Mouse (Mus musculus) monocyte, adult 5-6 weeks (primary cell): ENCODE data around the gene Pigw. TPM values are rescaled to one million over a fixed set of nuclear protein-coding genes. Genes with fewer than 3 reads are reported as not detected.
A peak's percentile ranks its signal among the peaks of the same experiment; 100 is the strongest.

Experiments used
- ATAC-seq: fragments of 153-309, 156-312 bp; replicated peaks from 2 replicates; pipeline ENCODE4 v1.8.0; 2017; ENCODE audit warnings: mild to moderate bottlenecking; ENCODE audit not compliant: low TSS enrichment, insufficient number of reproducible peaks, severe bottlenecking, poor library complexity, low FRiP score
- total RNA-seq: library from RNA; stranded (forward); fragments of 200-1000, 200-491, 200-594 nt; gene quantifications from 3 replicates; pipeline ENCODE4 v1.2.3, GENCODE M21; 2017

The Pigw gene
- 3.2 to 5.0 TPM (median 4.7 TPM) in 3 replicates for total RNA-seq

- peak; percentile 72 for ATAC-seq
Observed at GRCm38 (mm10) chr11:84879772-84880464, at the start of gene Pigw, which contains the start of gene Myo19. Pigw (minus strand) TSS chr11:84880285. Myo19 (plus strand) TSS chr11:84880148.

GRCm38 (mm10) chr11:84920981-84921380, 40.9 kb upstream of the Pigw start:
- no peak for ATAC-seq

- ATAC-seq = no peak
Observed at GRCm38 (mm10) chr11:84919951-84920350, 39.9 kb upstream of the Pigw start.

DNA sequence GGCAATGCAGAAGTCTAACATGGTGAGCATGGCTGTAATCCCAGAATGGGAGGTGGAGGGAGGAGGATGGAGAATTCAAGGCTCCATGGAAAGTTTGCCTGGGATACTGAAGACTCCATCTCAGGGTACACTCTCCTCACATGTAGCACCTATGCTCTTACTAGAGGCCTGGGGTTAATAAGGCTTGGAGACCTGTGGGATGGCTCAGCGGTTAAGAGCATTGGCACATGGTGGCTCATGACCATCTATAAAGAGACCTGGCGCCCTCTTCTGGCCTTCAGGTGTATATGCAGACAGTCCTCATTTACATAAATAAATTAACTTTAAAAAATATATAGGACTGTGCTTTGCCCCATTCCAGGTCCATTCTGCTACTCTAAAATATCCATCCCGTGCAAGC, 39.2 kb upstream of the Pigw start:
- ATAC-seq = peak; percentile 52

- ATAC-seq = peak; percentile 61
Observed at GRCm38 (mm10) chr11:84918425-84918824, 38.3 kb upstream of the Pigw start.

DNA sequence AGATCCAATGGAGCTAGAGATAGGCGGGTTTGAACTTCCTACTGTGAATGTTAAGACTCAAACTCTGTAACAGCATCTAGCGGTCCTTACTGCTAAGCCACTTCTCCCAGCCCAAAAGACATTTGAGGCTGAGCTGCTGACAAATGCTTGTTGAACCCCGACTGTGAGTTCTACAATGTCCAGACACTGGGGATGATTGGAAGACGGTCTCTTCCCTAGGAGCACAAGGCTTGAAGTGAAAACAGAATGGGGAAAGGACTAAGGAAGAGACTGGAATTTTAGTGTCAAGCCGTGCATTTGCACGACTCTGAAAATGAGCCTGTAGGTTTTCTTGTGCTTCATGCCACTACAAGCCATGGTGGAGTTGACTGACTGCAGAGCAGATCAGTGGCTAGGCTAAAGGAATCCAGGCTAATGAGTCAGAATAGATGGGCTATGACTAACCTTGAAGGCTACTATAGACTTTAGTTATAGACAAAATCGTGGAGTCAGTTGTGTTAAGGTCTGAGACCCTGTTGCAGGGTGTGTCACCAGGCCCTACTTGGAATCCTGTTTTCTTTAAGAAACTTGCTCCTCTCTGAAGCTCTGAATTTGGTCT, 36.7 kb upstream of the Pigw start:
- ATAC-seq = no peak

- ATAC-seq = peak; percentile 95
Observed at GRCm38 (mm10) chr11:84916053-84916702, 36.1 kb upstream of the Pigw start, which contains the start of gene Znhit3. Znhit3 (minus strand) TSS chr11:84916366.

GRCm38 (mm10) chr11:84914673-84915072, 34.6 kb upstream of the Pigw start:
- no peak for ATAC-seq

- ATAC-seq = no peak
Observed at GRCm38 (mm10) chr11:84910411-84910810, 30.3 kb upstream of the Pigw start.

GRCm38 (mm10) chr11:84908480-84908879, 28.4 kb upstream of the Pigw start:
- ATAC-seq = no peak

GRCm38 (mm10) chr11:84907081-84907480, 27.0 kb upstream of the Pigw start:
- no peak for ATAC-seq

DNA sequence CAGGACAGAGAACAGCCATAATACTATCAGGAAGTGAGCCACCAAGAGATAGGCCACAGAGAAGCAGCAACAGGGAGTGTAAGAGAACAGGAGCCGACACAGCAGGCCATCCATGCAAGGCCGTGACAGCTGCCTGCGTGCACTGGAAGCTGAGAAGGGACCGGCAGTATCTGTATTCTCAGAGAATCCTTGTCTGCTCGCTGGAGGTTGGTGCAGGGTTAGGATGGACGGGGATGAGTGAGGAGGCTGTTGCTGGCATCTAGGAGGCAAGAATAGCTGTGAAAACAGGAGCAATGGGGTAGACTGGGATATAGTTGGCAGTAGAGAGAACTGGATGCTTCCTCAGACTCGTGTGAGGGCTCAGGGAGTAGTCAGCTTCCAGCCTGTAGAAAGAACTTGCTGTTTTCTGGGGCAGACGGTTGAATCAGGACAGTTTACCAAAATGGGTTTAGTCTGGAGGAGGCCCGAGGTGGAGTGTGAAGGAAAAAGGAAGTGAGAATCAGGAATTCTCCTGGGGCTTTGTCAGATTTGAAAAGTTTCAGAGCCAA, 24.6 kb upstream of the Pigw start:
- no peak for ATAC-seq

DNA sequence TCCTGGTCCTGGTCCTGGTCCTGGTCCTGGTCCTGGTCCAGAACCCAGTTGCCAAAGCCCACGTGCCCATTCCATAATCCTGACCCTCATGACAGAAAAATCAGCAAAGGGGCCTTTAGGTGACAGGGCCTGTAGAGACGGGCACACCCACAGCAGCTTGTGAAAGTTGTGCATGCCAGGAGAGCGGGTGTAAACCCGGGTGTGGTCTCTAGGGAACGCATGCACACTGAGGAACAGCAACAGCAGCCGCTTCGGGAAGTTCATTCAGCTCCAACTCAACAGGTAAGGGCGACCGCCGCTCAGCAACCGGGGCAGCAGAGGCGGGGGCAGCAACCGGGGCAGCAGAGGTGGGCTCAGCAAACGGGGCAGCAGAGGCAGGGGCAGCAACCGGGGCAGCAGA, 13.0 kb upstream of the Pigw start:
- ATAC-seq = no peak

GRCm38 (mm10) chr11:84891705-84892104, 11.6 kb upstream of the Pigw start:
- ATAC-seq = no peak

DNA sequence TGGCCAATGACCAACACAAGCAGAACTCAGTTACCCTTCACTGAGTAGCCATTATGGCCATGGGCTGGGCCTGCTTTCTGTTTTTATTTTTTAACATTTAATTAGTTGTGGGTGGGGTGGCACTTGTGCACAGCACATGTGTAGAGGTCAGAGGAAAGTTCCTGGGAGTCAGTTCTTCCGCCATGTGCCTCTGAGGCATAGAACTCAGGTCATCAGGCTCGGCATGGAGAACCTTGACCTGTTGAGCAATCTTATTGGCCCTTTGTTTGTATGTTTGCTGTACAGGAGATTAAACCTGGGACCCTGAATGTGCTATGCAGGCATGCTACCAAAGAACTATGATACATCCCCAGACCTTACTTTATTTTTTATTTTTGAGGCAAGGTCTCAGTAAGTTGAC, 9.4 kb upstream of the Pigw start:
- ATAC-seq = no peak

DNA sequence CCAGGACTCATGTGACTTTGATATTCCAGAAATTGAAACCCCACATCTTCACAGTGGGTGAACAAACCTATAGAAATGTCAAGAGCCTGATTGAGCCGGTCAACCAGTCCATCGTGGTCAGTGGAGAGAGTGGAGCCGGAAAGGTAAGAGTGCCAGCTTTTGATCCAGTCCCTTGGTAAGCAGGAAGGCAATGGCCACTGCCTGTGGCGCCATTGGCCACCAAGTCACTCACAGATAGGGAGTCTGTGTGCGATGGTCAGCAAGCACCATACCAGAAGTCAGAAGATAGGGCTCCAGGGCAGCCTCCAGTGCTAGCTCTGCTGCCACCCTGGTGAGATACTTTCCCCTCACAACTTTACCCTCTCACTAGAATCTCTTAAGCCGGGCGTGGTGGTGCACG, 7.9 kb upstream of the Pigw start:
- no peak for ATAC-seq

DNA sequence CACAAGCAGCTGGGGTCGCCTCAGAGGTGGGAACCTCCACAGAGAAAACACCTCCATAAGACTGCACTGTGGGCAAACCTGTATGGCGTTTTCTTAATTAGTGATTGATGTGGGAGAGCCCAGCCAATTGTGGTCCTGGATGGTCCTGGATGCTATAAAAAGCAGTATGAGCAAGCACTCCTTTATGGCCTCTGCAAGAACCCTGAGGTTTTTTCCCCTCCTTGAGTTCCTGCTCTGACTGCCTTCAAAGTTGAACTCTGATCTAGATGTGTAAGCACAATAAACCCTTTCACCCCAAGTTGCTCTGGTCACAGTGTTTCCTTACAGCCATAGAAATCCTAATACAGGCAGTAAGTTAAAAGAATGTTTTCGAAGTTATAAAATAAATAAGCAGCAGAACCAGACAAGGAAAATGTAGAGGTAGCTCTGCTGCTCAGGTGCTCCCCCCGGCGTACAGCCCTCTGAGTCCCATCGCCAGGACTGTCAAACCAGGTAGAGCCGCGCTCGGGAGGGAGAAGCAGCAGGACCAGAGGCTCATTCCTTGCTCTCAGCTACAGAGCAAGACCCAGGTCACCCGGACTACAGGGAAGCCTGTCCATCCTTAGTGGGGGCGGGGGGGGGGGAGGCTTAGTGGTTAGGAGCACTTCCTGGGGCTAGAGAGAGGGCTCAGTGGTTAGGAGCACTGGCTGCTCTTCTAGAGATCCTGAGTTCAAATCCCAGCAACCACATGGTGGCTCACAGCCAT, 6.9 kb upstream of the Pigw start:
- ATAC-seq = no peak

GRCm38 (mm10) chr11:84886236-84886635, 6.2 kb upstream of the Pigw start:
- ATAC-seq = no peak

- no peak for ATAC-seq
Observed at GRCm38 (mm10) chr11:84885238-84885637, 5.2 kb upstream of the Pigw start.
